Mouse (Mus musculus): ENCODE measurements at regions not wholly inside any gene's neighbourhood (a gene's known extent, or its start where the extent isn't known, plus 50 kb on each side); places are given as distances from the start of the nearest gene placed in this dataset.

DNA sequence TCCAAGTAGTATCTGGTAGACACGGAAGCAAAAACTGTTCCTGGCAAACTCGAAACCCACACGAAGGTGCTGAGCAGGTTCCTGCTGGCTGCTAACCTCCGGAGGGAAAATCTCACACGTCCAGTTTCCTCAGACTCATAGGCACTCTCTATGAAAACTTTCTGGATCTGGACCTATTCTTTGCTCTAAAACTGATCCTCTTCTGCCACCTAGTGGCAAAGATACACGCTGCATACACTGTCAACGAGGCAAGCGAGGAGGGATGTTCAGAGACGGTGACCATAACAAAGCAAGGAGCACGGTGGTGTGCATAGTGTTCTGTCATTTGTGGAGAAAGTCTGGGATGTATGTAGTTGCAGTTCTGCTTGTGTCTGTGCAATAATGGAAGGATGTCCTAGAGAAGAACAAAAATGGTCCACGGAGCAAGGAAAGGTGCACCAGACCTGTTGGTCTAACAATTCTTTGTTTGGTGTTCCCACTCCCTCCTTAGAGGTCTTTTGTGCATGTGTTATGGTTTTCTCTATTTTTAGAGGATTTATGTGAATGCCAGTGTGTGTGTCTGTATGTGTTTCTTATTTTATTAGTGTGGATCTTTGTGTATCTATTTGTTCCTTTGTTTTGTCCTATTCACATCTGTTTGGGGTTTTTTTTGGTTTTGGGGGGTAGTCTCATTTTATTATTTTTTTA is 57.0 kb upstream of the Siglech start:
- peak; percentile 91 for ATAC-seq (ENCODE audit: insufficient number of reproducible peaks, low FRiP score, low TSS enrichment)
